Mouse (Mus musculus) cerebellum, adult 9-10 months (tissue): ENCODE measurements around the gene Polr2f.

ENCODE experiments used
- DNase-seq: peaks from one replicate; pipeline ENCODE4 v3.0.0; 2022

The Polr2f gene

DNA sequence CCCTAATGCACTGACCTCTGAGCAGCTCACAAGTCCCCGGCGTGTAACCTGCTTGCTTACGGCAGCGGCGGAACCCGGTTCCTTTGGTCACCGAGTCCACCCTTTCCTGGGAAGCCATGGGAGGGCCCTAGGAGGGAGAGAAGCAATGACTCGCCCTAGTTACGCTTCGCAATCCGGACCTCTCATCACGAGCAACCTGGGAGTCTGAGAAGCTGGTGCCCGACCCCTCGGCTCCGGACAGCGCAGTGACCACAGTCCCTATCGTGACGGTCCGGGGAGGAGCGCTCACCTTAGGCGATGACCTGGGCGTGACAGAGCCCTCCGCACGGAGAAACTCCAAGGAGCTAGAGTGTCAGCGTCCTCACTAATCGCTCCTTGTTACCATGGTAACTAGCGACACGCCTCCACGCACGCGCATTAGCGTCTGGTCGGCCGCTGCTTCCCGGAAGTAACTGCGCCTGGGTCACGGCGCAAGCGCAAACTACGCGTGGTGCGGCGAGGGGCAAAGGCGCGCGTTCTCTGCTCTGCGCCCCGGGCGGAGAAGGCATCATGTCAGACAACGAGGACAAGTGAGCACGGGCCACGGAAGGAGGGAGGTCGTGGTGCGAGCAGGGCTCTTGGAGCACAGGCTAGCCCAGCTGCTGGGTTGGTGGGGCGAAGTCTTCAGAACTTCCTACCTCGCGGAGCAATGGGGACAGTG, at the start of gene Polr2f, which contains the start of gene 1700088E04Rik:
Polr2f (plus strand) TSS at position 144 of the 700 bp plus-strand sequence.
1700088E04Rik (minus strand) TSS at position 388 of the 700 bp plus-strand sequence.
- peak; percentile 94 for DNase-seq

- DNase-seq = no peak
Measured at GRCm38 (mm10) chr15:79092284-79092683, 48.5 kb upstream of the Polr2f start.

GRCm38 (mm10) chr15:79093083-79093839, 47.5 kb upstream of the Polr2f start:
- no peak for DNase-seq

DNA sequence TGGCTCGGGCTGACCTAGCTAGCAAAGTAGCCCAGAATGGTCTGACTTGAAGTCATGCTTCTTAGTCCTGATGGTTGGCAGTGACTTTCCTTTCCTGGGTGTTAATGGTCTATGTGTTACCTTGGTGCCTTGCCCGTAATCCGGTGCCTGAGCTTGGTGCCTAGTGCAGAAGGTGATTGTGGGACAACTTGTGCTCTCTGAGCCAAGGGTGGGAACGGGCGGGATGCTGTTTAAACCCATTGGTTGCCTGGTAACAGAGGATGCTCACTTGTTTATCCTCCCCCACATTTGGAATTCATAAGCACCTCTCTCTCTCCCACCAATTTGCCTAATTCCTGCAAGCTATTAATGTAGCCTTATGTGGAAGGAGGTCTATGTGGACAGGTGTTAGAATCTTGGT, 45.3 kb upstream of the Polr2f start:
- no peak for DNase-seq

- DNase-seq = no peak
Measured at GRCm38 (mm10) chr15:79096556-79096955, 44.3 kb upstream of the Polr2f start.

GRCm38 (mm10) chr15:79097135-79097534, 43.7 kb upstream of the Polr2f start:
- no peak for DNase-seq

GRCm38 (mm10) chr15:79097611-79098025, 43.2 kb upstream of the Polr2f start:
- no peak for DNase-seq

GRCm38 (mm10) chr15:79098220-79098619, 42.6 kb upstream of the Polr2f start:
- DNase-seq = no peak

GRCm38 (mm10) chr15:79098868-79099267, 41.9 kb upstream of the Polr2f start:
- DNase-seq = no peak

DNA sequence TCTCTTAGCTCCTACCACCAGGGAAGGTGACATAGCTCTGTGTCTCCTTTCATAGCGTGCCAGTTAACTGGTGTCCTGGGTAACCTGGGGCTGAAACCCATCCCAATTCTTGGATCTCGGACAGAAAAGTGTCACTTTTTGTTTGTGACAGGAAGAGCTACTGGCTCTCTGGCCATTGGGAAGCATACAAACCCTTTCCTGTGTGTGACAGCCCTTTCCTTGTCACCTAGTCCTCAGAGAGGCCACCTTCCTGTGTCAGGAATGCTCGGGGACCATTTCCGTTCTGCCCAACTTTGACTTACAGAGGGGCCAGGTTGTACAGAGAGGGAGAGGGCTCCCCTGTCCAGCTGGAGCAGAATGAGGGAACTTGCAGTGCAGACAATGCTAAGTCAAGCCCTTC, 41.4 kb upstream of the Polr2f start:
- DNase-seq = no peak

DNA sequence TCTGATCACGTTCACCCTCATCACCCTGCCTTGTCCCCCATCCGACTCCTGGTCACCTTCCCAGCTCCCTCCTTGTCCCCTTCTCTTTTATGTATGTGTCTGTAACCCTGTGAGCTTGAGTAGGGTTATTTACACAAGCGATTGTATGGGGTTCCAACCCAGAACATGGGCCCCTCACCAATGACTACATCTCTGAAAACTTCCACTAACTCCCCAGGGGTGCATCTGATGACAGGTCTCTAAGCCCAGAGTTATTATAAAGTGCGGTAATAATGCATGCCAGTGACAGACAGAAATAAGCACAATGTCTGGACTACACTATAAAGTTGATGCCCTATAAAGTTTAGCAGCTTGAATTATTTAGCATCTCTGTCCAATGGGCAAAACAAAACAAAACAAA, 40.4 kb upstream of the Polr2f start:
- DNase-seq = no peak

GRCm38 (mm10) chr15:79101531-79101930, 39.3 kb upstream of the Polr2f start:
- no peak for DNase-seq

- DNase-seq = no peak
Measured at GRCm38 (mm10) chr15:79103264-79103663, 37.5 kb upstream of the Polr2f start.

DNA sequence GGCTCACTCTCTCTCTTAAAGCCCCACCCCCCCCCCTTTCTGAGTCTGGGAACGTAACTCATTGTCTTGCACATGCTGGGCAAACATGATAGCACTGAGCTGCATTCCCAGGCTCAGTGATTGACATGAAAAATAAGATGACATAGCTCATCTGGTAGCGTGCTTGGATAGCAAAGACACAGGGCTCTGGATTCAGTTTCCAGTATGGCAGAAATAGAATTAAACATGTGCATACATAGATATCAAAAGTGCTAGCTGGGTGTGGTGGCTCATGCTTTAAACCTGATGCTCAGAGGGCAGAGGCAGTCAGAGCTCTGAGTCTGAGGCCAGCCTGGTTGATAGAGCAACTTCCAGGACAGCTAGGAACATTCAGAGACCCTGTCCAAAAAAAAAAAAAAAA, 35.0 kb upstream of the Polr2f start:
- no peak for DNase-seq

GRCm38 (mm10) chr15:79107966-79108365, 32.8 kb upstream of the Polr2f start:
- no peak for DNase-seq

DNA sequence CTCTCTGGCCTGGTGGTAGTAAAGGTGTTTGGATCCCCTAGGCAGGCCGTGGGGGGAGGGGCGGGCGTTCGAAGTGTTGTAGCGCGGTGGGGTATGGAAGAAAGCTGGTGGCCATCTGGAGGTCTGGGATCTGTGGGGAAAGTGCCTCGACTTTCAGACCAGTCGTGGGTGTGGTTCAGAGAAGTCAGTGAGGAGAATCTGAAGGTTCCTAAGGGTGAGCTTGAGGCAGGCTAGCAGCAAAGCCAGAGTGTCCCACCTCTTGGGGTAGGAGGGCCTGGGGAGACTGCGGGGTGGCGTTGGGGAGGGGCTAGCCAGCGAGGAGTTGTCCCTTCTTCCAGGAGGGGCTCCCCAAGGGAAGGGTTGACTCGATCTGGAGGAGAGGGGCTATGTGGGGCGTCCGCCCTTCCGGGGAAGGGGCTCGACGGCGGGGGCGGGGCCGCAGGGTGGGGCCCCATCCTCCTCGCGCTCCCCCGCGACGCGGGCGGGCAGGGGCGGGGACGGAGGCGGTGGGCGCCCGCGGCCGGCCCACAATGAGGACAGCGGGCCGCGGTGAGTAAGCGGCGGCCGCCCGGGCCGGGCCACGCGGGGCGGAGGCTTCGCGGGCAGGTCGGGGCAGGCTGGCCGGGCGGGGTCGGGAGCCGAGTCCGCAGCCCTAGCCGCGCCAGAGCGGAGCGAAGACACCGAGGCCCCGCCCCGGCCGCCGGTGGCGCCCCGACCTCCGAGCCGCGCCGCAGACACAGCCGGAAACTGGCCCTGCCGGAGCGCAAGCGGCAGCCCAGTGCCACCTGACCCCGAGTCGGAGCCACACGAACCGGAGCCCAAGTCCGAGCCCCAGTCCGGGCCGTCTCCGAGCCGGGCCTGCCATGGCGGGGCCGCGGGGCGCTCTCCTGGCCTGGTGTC, 32.1 kb upstream of the Polr2f start, which contains the start of gene Micall1:
Micall1 (plus strand) TSS at position 478 of the 900 bp plus-strand sequence.
- peak; percentile 66 for DNase-seq

DNA sequence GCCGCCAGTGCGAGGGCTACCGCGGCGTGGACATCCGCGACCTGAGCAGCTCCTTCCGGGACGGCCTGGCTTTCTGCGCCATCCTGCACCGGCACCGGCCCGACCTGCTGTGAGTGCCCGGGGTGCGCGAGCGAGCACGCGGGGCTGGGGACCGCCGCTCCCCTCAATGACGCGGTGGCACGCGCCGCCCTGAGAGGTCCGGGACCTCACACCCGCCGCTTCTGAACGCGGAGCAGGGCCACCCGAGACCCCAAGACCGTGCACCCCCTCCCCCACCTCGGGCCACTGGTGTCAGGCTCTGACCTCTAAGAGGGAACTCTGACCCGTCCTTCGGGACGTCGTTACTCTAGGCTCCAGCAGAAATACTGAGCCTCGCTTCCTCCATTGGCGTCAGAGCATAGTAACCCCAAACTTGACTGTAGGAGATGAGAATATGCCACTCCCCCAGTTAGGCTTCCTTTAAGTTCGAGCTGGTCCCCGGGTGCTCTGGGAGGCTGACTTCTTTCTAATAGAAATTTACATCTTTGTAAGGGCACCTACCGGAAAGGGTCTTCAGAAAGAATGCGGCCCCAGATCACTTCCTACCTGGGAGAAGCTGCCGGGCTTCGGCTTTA, 31.4 kb upstream of the Polr2f start:
- DNase-seq = no peak

DNA sequence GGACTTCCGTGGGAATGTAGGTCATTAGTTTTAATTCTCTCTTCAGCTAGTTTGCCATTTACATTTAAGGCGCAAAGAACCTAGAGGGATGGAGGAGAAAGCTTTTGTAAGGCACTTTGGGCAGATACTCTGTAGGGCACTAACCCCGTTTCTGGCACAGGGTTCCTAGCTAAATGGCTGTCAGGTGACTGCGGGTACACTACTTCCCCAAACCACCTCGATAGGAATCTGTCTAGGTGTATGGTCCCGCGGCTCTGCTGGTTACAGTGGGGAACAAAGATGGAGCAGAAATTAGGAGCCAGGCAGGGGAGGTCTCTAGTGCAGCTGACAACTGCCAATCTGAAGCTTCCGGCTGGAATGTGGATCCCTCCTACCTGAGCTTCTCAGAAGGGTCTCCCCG, 30.8 kb upstream of the Polr2f start:
- DNase-seq = no peak

DNA sequence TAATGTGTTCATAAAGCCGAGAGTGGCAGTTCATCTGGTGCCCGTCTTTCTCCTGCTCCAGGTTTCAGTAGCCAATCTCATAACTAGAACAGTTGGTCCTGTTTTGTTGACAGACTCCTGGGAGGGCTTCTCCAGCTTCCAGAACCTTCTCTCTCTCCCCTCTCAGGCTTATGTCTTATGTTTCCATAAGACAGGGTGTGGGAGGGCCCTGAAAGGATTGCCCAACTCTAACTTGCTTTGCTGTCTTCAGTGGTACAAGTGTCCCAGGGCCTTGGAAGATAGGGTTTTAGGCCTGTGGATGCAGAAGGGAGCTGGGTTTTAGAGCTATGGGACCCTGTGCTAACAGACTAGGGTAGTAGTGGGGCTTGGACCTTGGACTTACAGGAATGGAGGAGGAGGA, 30.3 kb upstream of the Polr2f start:
- no peak for DNase-seq

DNA sequence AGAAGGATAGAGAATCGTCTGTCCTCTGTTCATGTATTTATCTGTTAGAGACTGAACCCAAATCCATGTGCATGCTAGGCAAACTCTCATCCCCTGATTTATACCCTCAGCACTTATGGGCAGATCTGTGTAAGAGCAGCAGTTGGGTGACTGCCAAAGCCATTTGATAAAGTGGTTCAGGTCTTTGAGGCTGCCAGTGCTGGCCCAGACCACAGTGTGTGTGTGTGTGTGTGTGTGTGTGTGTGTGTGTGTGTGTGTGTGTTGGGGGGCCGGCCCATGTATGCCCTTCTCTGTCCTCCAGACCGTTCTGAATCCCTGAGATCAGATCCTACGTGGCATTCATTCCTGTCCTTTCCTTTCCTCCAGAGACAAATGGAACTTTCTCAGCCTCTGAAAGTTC, 29.0 kb upstream of the Polr2f start:
- DNase-seq = no peak

- no peak for DNase-seq
Measured at GRCm38 (mm10) chr15:79115276-79115675, 25.5 kb upstream of the Polr2f start.

- DNase-seq = no peak
Measured at GRCm38 (mm10) chr15:79119491-79119890, 21.3 kb upstream of the Polr2f start.

DNA sequence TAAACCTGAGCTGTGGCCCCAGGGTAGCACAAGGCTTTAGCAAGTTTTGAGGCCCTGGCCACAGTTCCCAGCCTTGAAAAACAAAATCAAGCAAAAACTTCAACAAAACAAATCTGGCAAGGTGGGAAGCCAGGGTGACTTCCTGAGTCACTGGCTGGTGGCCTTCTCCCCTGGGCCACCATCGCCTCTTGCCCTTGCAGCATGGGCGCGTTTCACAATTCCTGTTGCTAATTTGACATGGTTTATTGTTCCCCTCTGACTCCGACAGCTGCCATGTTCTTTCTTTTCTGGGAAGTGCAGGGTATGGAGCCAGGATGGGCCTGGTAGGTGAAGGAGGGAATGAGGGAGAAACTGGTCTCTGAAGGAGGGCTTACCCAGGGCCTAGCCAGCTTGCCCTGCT, 18.7 kb upstream of the Polr2f start:
- DNase-seq = no peak
